9 mouse cellular contexts compared by ENCODE assay signal in genomic region chr5:136104511-136104910, GRCm38 (mm10). TPM values are rescaled to one million over a fixed set of nuclear protein-coding genes. Genes with fewer than 3 reads are reported as not detected.
DNase-seq lines count a peak whose midpoint lies in the region; ATAC-seq and TF ChIP-seq lines count a peak whose summit lies in the region.
"Had no signal": no experiment of that assay in that cellular context is flagged by ENCODE, and none has a peak within 500 bp of the region (broad histone marks: within the 10 kb centered on the region; RNA-seq: fewer than 3 reads in every experiment).

No protein-coding gene starts in this region.

- peaks cover 4% of the 10 kb centered on the region; the same call in 1 of the 2 replicates for H3K4me1 ChIP-seq in heart, postnatal 0 days (ENCODE audit: control insufficient read depth, insufficient read depth)

- 93% methylated on average over 5 of the region's 5 CpGs for WGBS in heart, postnatal 0 days

- 0 out of 2 replicates have a peak, but pooled peaks cover 3% of the 10 kb centered on the region for H3K27me3 ChIP-seq in heart, postnatal 0 days (ENCODE audit: control insufficient read depth, insufficient read depth, low read length)

- peak; percentile 23; the same call in 1 of the 2 replicates for TF ChIP-seq CTCF in heart, postnatal 0 days (IDR thresholded peaks at IDR 0.05; ENCODE audit: low read depth)

- H3K36me3 ChIP-seq in heart, postnatal 0 days (replicated peaks; ENCODE audit: control insufficient read depth, insufficient read depth, low read length), result no peaks in the 10 kb centered on the region

- no peak for ATAC-seq in heart, postnatal 0 days (ENCODE audit: insufficient read depth, low read depth)

- no peak for DNase-seq in heart, postnatal 0 days (ENCODE audit: low spot score)
- no peak for DNase-seq in heart, adult 18-20 months
- DNase-seq in right cerebral cortex, postnatal 4 days, result peak; percentile 43
- DNase-seq in right cerebral cortex, postnatal 36 days (ENCODE audit: low spot score in 2 of 2), result no peak
- peak; percentile 26 for DNase-seq in embryo, embryonic 9.5 days (ENCODE audit: extremely low spot score)
- peak; percentile 32 for DNase-seq in thymus, postnatal 25 days
- no peak for DNase-seq in ovary, postnatal 36 days (ENCODE audit: low spot score)
- no peak for DNase-seq in frontal cortex, postnatal 10 days (ENCODE audit: low spot score in 2 of 2)

- TF ChIP-seq EP300 in heart, postnatal 0 days (IDR thresholded peaks at IDR 0.05; ENCODE audit: low read depth), result no peak

- peaks cover 5% of the 10 kb centered on the region; the same call in 1 of the 2 replicates for H3K9me3 ChIP-seq in heart, postnatal 0 days (replicated peaks; ENCODE audit: control insufficient read depth, low read length)

- no peak overlapping the region for H3K4me2 ChIP-seq in heart, postnatal 0 days (ENCODE audit: low read depth, low read length)

- H3K4me3 ChIP-seq in heart, postnatal 0 days (ENCODE audit: low read depth, low read length), result no peak overlapping the region

- H3K9ac ChIP-seq in heart, postnatal 0 days (replicated peaks; ENCODE audit: low read depth, low read length), result no peak overlapping the region

- H3K27ac ChIP-seq in heart, postnatal 0 days (ENCODE audit: low read depth), result no peak overlapping the region

RNA-seq across cellular contexts. Expression of gene Polr2j, which starts 11.9 kb away (rescaled TPM):
- total RNA-seq in heart, postnatal 0 days (2014; rRNA removed; ENCODE audit: low replicate concordance), result 59.8 and 121 TPM in 2 replicates
- 145 and 155 TPM in 2 replicates for polyA plus RNA-seq in heart, postnatal 0 days (2015; fragmentation: Nextera tagmentation; extraction: Ambion mirVana)
- 10 to 100 TPM; 63.7 to 78.8 TPM for total RNA-seq in heart, adult 18-20 months (2021)

RNA-seq across cellular contexts. Expression of gene Rasa4, which starts 20.8 kb away (rescaled TPM):
- total RNA-seq in heart, postnatal 0 days (2014; rRNA removed; ENCODE audit: low replicate concordance), result 0.27 and 6.2 TPM in 2 replicates
- polyA plus RNA-seq in heart, postnatal 0 days (2015; fragmentation: Nextera tagmentation; extraction: Ambion mirVana), result 0.96 and 1.3 TPM in 2 replicates
- 1 to 10 TPM; 4.8 to 5.4 TPM for total RNA-seq in heart, adult 18-20 months (2021)

RNA-seq across cellular contexts. Expression of gene Lrwd1, which starts 31.4 kb away (rescaled TPM):
- total RNA-seq in heart, postnatal 0 days (2014; rRNA removed; ENCODE audit: low replicate concordance), result 20.9 and 23.1 TPM in 2 replicates
- 9.4 and 10.0 TPM in 2 replicates for polyA plus RNA-seq in heart, postnatal 0 days (2015; fragmentation: Nextera tagmentation; extraction: Ambion mirVana)
- 1 to 10 TPM; 5.5 to 5.7 TPM for total RNA-seq in heart, adult 18-20 months (2021)

RNA-seq across cellular contexts. Expression of gene Alkbh4, which starts 31.4 kb away (rescaled TPM):
- 9.4 and 11.4 TPM in 2 replicates for total RNA-seq in heart, postnatal 0 days (2014; rRNA removed; ENCODE audit: low replicate concordance)
- 7.9 and 8.0 TPM in 2 replicates for polyA plus RNA-seq in heart, postnatal 0 days (2015; fragmentation: Nextera tagmentation; extraction: Ambion mirVana)
- total RNA-seq in heart, adult 18-20 months (2021), result 1 to 10 TPM; 4.7 to 4.9 TPM

RNA-seq across cellular contexts. Expression of gene Upk3bl, which starts 50.2 kb away (rescaled TPM):
- 4.2 TPM in 1 of 2 replicates, not detected in the other for total RNA-seq in heart, postnatal 0 days (2014; rRNA removed; ENCODE audit: low replicate concordance)
- not detected in 2 replicates for polyA plus RNA-seq in heart, postnatal 0 days (2015; fragmentation: Nextera tagmentation; extraction: Ambion mirVana)
- total RNA-seq in heart, adult 18-20 months (2021), result not detected
- total RNA-seq: layer of hippocampus, postnatal 25 days had no signal

Comparison
In these comparisons a context has a peak if more than half of its experiments do, and no peak if none do; other contexts are left out.
1. DNase-seq: peak in right cerebral cortex, postnatal 4 days (single experiment), embryo, embryonic 9.5 days (single experiment) and thymus, postnatal 25 days (single experiment); none in heart, postnatal 0 days (single experiment), heart, adult 18-20 months (0 of 2), right cerebral cortex, postnatal 36 days (0 of 2), ovary, postnatal 36 days (single experiment) and frontal cortex, postnatal 10 days (0 of 2).